Mouse (Mus musculus) embryonic facial prominence, embryonic 14.5 days (tissue): ENCODE measurements at regions not wholly inside any gene's neighbourhood (a gene's known extent, or its start where the extent isn't known, plus 50 kb on each side); places are given as distances from the start of the nearest gene placed in this dataset.
A peak's percentile ranks its signal among the peaks of the same experiment; 100 is the strongest.

Experiments used
- ATAC-seq: fragments of 200-750 bp; cut with Nextera tagmentation; 2 replicates; pipeline ENCODE4 v1.8.0; 2017; ENCODE audit warnings: low read depth, moderate number of reproducible peaks, moderate TSS enrichment
- DNase-seq: peaks from one replicate; pipeline ENCODE4 v3.0.0-alpha.2; 2015; ENCODE audit warnings: low spot score
- H3K27ac ChIP-seq: fragments of 300-500 bp; sonication (generic); replicated peaks from 2 replicates; pipeline ENCODE4 v1.5.1; 2014; ENCODE audit warnings: low read depth, mild to moderate bottlenecking, low read length, moderate library complexity
- H3K27me3 ChIP-seq: fragments of 300-500 bp; sonication (generic); replicated peaks from 2 replicates; pipeline ENCODE4 v1.6.1; 2014; ENCODE audit warnings: low read length; ENCODE audit not compliant: control insufficient read depth, insufficient read depth
- H3K36me3 ChIP-seq: fragments of 300-500 bp; sonication (generic); 2 replicates; pipeline ENCODE4 v1.6.1; 2014; ENCODE audit warnings: low read length, mixed read lengths; ENCODE audit not compliant: control insufficient read depth, insufficient read depth
- H3K4me1 ChIP-seq: fragments of 300-500 bp; sonication (generic); 2 replicates; pipeline ENCODE4 v1.6.1; 2014; ENCODE audit warnings: antibody characterized with exemption, low read length; ENCODE audit not compliant: control insufficient read depth, insufficient read depth
- H3K4me2 ChIP-seq: fragments of 300-500 bp; sonication (generic); 2 replicates; pipeline ENCODE4 v1.6.1; 2014; ENCODE audit warnings: low read depth, mild to moderate bottlenecking, low read length, moderate library complexity, mixed read lengths
- H3K4me3 ChIP-seq: fragments of 300-500 bp; sonication (generic); 2 replicates; pipeline ENCODE4 v1.5.1; 2014; ENCODE audit warnings: low read depth, mild to moderate bottlenecking, low read length
- H3K9ac ChIP-seq: fragments of 300-500 bp; sonication (generic); 2 replicates; pipeline ENCODE4 v1.6.1; 2014; ENCODE audit warnings: low read depth, mild to moderate bottlenecking, low read length, moderate library complexity, mixed read lengths
- H3K9me3 ChIP-seq: fragments of 300-500 bp; sonication (generic); 2 replicates; pipeline ENCODE4 v1.6.1; 2016; ENCODE audit warnings: low read length; ENCODE audit not compliant: control insufficient read depth
- WGBS: fragments of 180-500 bp; shearing (Covaris S2); extraction: QIAGEN DNeasy Blood & Tissue Kit; methylation state at CpG from one replicate; pipeline ENCODE4 v1.1.7; 2014; 5-methylcytosine and 5-hydroxymethylcytosine counted together

DNA sequence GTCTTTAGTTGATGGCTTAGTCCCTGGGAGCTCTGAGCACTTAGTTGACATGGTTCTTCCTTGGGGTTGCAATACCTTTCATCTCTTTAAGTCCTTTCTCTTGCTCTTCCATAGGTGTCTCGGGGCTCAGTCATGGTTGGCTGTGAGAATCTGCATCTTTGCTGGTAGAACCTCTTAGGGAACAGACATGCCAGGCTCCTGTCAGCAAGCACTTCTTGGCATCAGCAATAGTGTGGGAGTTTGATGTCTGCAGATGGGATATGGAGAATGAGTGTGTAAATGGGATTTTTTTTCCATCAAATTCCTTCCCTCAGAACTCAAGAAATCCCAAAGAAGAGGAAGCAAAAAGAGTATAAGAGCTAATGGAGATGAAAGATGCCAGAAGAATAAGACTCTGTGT, 1975.9 kb upstream of the Gm12353 start:
- Histone ChIP-seq H3K9me3 (no peaks in the 10 kb centered on the region), H3K27me3 (no peaks in the 10 kb centered on the region), H3K36me3 (no peaks in the 10 kb centered on the region), H3K9ac (no peak overlapping the region), H3K4me1 (no peaks in the 10 kb centered on the region), H3K4me3 (no peak overlapping the region), H3K27ac (no peak overlapping the region), H3K4me2 (no peak overlapping the region)
- DNase-seq (no peak), ATAC-seq (no peak)
- 52% methylated on average over 1 of the region's 1 CpGs for WGBS

DNA sequence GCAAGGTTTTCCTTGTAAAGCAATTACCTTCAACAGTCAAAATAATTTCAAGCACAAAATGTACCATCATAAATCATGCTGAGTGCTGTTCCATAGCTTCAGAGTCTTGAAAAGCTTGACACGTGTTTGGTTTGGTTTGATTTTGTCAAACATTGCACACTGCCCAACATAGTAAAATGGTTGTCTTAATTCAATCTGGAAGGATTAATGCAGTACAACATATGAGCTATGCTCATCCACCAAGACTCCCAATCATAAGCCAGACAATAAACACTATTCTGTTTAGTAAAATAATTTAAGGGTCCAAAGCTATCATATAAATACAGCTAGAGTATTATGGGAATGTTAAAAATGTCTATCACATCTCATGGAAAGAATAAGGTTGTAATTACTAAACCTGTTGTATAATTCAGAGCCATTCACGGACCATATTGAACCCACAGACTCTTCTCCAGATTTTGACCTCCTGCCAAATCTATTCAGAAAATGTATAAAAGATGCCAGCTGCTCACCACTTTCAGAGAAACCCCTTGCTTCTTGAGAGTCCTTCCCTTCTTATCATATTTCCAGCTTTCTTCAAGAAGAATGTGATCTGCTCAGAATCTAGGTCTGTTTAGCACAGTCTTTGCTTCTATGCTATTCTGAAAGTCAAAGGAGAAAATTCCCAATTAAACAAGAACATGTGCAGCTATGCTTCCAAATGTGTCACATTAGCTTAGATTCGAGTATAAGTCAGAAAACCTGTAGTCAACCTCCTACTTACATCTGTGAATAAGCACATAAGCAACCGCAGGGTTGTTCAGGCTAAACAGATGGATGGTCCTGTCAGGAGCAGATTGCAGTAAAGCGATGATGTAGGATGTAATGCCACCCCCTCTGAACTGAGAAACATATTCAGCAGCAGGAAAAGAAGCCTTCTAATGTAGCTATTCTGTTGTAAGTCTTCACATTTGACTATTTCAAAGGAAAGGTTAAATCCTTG, 1969.4 kb upstream of the Gm12353 start:
- Histone ChIP-seq H3K9me3 (no peaks in the 10 kb centered on the region), H3K36me3 (no peaks in the 10 kb centered on the region), H3K27me3 (no peaks in the 10 kb centered on the region), H3K9ac (no peak overlapping the region), H3K4me3 (no peak overlapping the region), H3K27ac (no peak overlapping the region), H3K4me2 (no peak overlapping the region), H3K4me1 (no peaks in the 10 kb centered on the region)
- 63% methylated on average over 5 of the region's 5 CpGs for WGBS
- ATAC-seq, result no peak
- peak; percentile 6 for DNase-seq

DNA sequence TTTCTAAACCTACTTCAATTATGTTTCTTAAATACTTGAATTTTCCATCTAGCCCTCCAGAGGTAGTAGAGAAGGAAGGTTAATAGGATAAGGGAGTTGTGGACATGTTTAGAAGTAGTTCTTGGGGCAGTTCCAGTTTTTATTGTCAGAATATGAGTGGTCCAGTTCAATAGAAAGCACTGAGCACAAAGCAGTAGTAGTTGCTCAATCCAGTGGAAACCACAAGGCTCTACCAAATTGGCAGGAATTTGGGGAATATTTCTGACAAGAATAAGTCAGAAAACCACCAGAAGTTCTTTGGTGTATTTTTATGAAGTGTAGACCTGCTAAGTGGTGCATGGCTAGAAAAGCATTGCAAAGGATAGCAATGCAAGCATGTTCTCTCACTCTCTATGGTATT, 1958.5 kb upstream of the Gm12353 start:
- Histone ChIP-seq H3K27ac (no peak overlapping the region), H3K4me2 (no peak overlapping the region), H3K36me3 (no peaks in the 10 kb centered on the region), H3K9ac (no peak overlapping the region), H3K9me3 (no peaks in the 10 kb centered on the region), H3K4me1 (no peaks in the 10 kb centered on the region), H3K27me3 (no peaks in the 10 kb centered on the region), H3K4me3 (no peak overlapping the region)
- no peak for DNase-seq
- no peak for ATAC-seq

DNA sequence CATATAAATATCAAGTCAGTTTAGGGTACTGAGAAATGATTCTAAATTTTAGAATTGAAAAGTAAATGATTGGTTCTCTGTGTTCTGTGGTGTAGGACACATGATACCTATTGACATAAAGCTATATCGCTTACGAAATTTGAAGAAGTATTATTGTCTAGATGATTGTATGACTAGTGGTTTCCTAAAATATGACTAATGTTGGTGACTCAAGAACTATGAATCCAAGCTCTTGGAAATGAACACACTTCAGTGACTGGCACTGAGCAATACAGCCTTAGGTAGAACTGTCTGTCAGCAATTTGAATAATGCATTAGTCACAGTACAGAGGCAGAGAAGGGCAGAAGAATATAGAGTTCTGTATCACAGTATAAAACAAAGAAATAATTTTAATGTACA, 1955.9 kb upstream of the Gm12353 start:
- WGBS, result 89% methylated on average over 2 of the region's 2 CpGs
- no peak for ATAC-seq

DNA sequence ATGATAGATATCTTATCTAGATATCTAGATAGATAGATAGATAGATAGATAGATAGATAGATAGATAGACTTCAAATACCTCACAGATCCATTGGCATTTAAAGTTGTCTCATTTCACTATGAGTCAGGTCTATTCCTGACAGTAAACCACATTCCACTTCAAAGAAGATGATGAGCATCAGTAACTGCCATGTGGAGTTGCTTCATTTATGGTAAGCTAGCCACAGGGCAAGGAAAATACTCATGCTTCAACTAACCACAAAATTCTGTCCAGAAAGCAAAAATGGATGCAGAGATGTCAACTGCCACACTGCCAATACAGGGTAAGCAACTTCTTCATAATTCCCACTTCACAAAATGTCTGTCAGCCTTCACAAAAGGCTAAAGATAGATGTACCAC, 1951.7 kb upstream of the Gm12353 start:
- H3K36me3 ChIP-seq, result no peaks in the 10 kb centered on the region
- H3K9ac ChIP-seq, result no peak overlapping the region
- no peaks in the 10 kb centered on the region for H3K27me3 ChIP-seq
- no peak overlapping the region for H3K4me2 ChIP-seq
- no peaks in the 10 kb centered on the region for H3K4me1 ChIP-seq
- H3K4me3 ChIP-seq, result no peak overlapping the region
- no peak overlapping the region for H3K27ac ChIP-seq
- H3K9me3 ChIP-seq, result no peaks in the 10 kb centered on the region
- no peak for DNase-seq
- no peak for ATAC-seq

More for the DNA sequence above, 1955.9 kb upstream of the Gm12353 start:
- H3K27ac ChIP-seq, result no peak overlapping the region
- no peak overlapping the region for H3K4me3 ChIP-seq
- no peaks in the 10 kb centered on the region for H3K36me3 ChIP-seq
- DNase-seq, result no peak
- H3K4me1 ChIP-seq, result no peaks in the 10 kb centered on the region
- H3K4me2 ChIP-seq, result no peak overlapping the region
- H3K9ac ChIP-seq, result no peak overlapping the region
- no peaks in the 10 kb centered on the region for H3K9me3 ChIP-seq
- H3K27me3 ChIP-seq, result no peaks in the 10 kb centered on the region

DNA sequence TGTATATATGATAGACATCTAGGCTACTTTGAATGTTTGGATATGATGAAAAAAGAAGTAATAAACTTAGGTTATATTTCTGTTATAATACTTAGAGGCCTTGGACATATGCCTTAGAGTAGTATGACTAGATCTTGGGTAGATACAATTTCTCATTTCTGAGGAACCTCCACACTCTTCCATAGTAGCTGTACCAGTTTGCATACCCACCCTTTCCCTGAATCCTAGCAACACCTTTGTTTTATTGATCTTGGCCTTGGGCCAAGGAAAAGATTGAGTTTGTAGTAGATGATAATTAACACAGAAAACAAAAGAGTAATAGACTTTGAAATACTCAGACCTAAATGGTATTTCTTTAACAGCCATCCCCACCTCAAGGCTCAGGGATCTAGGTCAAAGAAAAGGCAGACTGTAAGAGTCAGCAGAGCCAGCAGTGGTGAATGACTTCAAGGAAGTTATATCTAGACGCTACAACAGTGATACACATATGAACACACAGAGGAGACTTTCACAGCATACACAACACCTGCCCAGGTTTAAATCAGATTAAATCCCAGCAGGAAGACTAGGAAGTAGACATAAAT, 1937.9 kb upstream of the Gm12353 start:
- ATAC-seq, result no peak
- H3K4me2 ChIP-seq, result no peak overlapping the region

More for the DNA sequence above, 1937.9 kb upstream of the Gm12353 start:
- H3K27ac ChIP-seq, result no peak overlapping the region
- no peaks in the 10 kb centered on the region for H3K27me3 ChIP-seq
- H3K9ac ChIP-seq, result no peak overlapping the region
- H3K9me3 ChIP-seq, result no peaks in the 10 kb centered on the region
- H3K36me3 ChIP-seq, result no peaks in the 10 kb centered on the region
- no peak for DNase-seq
- WGBS, result 80% methylated on average over 1 of the region's 1 CpGs
- no peaks in the 10 kb centered on the region for H3K4me1 ChIP-seq
- H3K4me3 ChIP-seq, result no peak overlapping the region
